In genomic region chr11:86364709-86365452, GRCm38 (mm10) we compare ENCODE assay signal across 20 mouse cellular contexts.
"Had no signal": no experiment of that assay in that cellular context is flagged by ENCODE, and none has a peak within 500 bp of the region (broad histone marks: within the 10 kb centered on the region; RNA-seq: fewer than 3 reads in every experiment).

No protein-coding gene starts in this region.

- H3K9ac ChIP-seq: heart, embryonic 12.5 days; hindbrain, embryonic 12.5 days; hindbrain, embryonic 14.5 days; intestine, embryonic 15.5 days; limb, embryonic 12.5 days had no signal

- H3K4me1 ChIP-seq: heart, embryonic 10.5 days; heart, embryonic 12.5 days; hindbrain, embryonic 12.5 days; intestine, embryonic 15.5 days had no signal

- DNase-seq: gastrocnemius, postnatal 14 days; gastrocnemius, postnatal 36 days; heart, adult 18-20 months; heart, postnatal 10 days; heart, postnatal 36 days; kidney, adult 18-20 months; kidney, adult 8-10 months; kidney, postnatal 10 days; kidney, postnatal 25 days; kidney, postnatal 4 days; liver had no signal

- H3K9me3 ChIP-seq: heart, embryonic 10.5 days; heart, embryonic 12.5 days; hindbrain, embryonic 12.5 days; intestine, embryonic 15.5 days; limb, embryonic 10.5 days; limb, embryonic 12.5 days had no signal

- H3K4me3 ChIP-seq: heart, embryonic 10.5 days; heart, embryonic 12.5 days; hindbrain, embryonic 12.5 days; intestine, embryonic 15.5 days; layer of hippocampus, adult 2 months; left cerebral cortex, adult 2 months; limb, embryonic 10.5 days; limb, embryonic 12.5 days had no signal

- H3K36me3 ChIP-seq: heart, embryonic 10.5 days; heart, embryonic 12.5 days; hindbrain, embryonic 12.5 days; intestine, embryonic 15.5 days; limb, embryonic 10.5 days; limb, embryonic 12.5 days had no signal

- H3K27me3 ChIP-seq: heart, embryonic 12.5 days; hindbrain, embryonic 12.5 days; intestine, embryonic 15.5 days; limb, embryonic 12.5 days had no signal

- H3K27ac ChIP-seq: heart, embryonic 10.5 days; hindbrain, embryonic 12.5 days; hindbrain, embryonic 14.5 days; intestine, embryonic 15.5 days; layer of hippocampus, adult 2 months; left cerebral cortex, adult 2 months; limb, embryonic 10.5 days; limb, embryonic 12.5 days had no signal
